Mouse (Mus musculus) liver, adult 2 months (tissue): ENCODE results near the gene Olfr281.
"Not testable (repeated sequence)": the region's sequence is repeated elsewhere in the genome, so short reads cannot be mapped to it uniquely, and the experiment has no call there.

ENCODE experiments used
- CTCF ChIP-seq: fragments of 200-500 bp; IDR thresholded peaks from 2 replicates; pipeline ENCODE4 v1.5.1; 2011; ENCODE audit warnings: low read depth, low read length, control low read depth
- POLR2A ChIP-seq: fragments of 200-500 bp; IDR thresholded peaks from 2 replicates; pipeline ENCODE4 v1.6.1; 2011; ENCODE audit warnings: low read length, control low read depth; ENCODE audit not compliant: insufficient read depth; ENCODE audit errors: extremely low read depth

- not testable (repeated sequence) for TF ChIP-seq POLR2A, CTCF
These were observed 21.5 kb upstream of the Olfr281 start, which contains the start of gene Olfr282 for GRCm38 (mm10) chr15:98430925-98431324.
